Mouse (Mus musculus) sigmoid colon, adult 10 weeks (tissue): ENCODE data around the gene Mup18. TPM values are rescaled to one million over a fixed set of nuclear protein-coding genes. Genes with fewer than 3 reads are reported as not detected.

Experiments
- polyA plus RNA-seq: library from polyadenylated mRNA; stranded (reverse); fragments of 350-450 nt; fragmentation: Illumina TruSeq; extraction: RNeasy Lipid Tissue Mini Kit (QIAGEN cat#74804); gene quantifications from one replicate; pipeline ENCODE4 v1.2.3, GENCODE M21; 2014; ENCODE audit warnings: low read depth, low replicate concordance

The Mup18 gene
- not detected for polyA plus RNA-seq

GRCm38 (mm10) chr4:61674036-61674435 is at the start of gene Mup18:
Gene Mup18, minus strand, starts transcription at chr4:61674136.

Other genes with a start within 250 kb of the Mup18 start
- not detected for gene Mup15, start 234.4 kb downstream of the Mup18 start, polyA plus RNA-seq
- not detected for gene Mup16, start 154.6 kb downstream of the Mup18 start, polyA plus RNA-seq
- not detected for gene Mup17, start 78.3 kb downstream of the Mup18 start, polyA plus RNA-seq
- not detected for gene Mup19, start 108.1 kb upstream of the Mup18 start, polyA plus RNA-seq
- not detected for gene Mup5, start 161.1 kb upstream of the Mup18 start, polyA plus RNA-seq